Mouse (Mus musculus): ENCODE data around the gene Zcchc13. TPM values are rescaled to one million over a fixed set of nuclear protein-coding genes. Genes with fewer than 3 reads are reported as not detected.

The Zcchc13 gene
- polyA plus RNA-seq (2015; fragmentation: Nextera tagmentation; extraction: Ambion mirVana): not detected in 2 replicates

DNA sequence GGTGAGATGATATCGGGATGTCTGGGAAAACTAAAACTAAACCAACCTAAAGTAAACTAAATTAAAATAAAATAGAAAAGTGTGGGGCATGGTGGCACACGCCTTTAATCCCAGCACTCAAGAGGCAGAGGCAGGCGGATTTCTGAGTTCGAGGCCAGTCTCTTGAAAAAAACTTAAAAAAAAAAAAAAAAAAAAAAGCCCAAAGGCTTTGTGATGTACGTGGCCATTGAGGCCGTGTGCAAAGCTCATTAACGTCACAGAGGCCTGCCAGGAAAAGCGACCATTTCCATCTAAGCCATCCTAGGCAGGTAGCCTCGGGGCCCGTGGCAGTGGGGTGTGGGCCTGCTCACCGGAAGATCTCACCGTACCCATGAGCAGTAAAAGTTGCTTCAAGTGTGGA lies at the start of gene Zcchc13:
Gene Zcchc13 (plus strand): TSS at position 284 of the 400 bp plus-strand sequence.
- 84% methylated on average over 12 of the region's 12 CpGs for WGBS
- Histone ChIP-seq H3K27ac (no peak within 1 kb of the TSS), H3K9me3 (replicated peaks) (no peaks in the 10 kb centered on the region), H3K36me3 (no peaks in the 10 kb centered on the region), H3K4me1 (replicated peaks) (no peaks in the 10 kb centered on the region), H3K4me3 (no peak within 1 kb of the TSS), H3K4me2 (no peak within 1 kb of the TSS), H3K9ac (no peak within 1 kb of the TSS), H3K27me3 (peaks cover 12% of the 10 kb centered on the region)
- ATAC-seq (replicated peaks; ENCODE audit: insufficient number of reproducible peaks, insufficient read depth, low FRiP score, low read depth): no peak

GRCm38 (mm10) chrX:103584262-103584661 lies 46.1 kb upstream of the Zcchc13 start:
- H3K9ac ChIP-seq: no peak overlapping the region
- H3K4me1 ChIP-seq (replicated peaks): 0 out of 2 replicates have a peak, but pooled peaks cover 2% of the 10 kb centered on the region
- no peaks in the 10 kb centered on the region for H3K36me3 ChIP-seq
- no peaks in the 10 kb centered on the region for H3K9me3 ChIP-seq (replicated peaks)
- WGBS: 21% methylated on average over 1 of the region's 1 CpGs
- no peak overlapping the region for H3K4me2 ChIP-seq
- no peak overlapping the region for H3K27ac ChIP-seq
- ATAC-seq (replicated peaks; ENCODE audit: insufficient number of reproducible peaks, insufficient read depth, low FRiP score, low read depth): no peak
- no peaks in the 10 kb centered on the region for H3K27me3 ChIP-seq
- H3K4me3 ChIP-seq: no peak overlapping the region

DNA sequence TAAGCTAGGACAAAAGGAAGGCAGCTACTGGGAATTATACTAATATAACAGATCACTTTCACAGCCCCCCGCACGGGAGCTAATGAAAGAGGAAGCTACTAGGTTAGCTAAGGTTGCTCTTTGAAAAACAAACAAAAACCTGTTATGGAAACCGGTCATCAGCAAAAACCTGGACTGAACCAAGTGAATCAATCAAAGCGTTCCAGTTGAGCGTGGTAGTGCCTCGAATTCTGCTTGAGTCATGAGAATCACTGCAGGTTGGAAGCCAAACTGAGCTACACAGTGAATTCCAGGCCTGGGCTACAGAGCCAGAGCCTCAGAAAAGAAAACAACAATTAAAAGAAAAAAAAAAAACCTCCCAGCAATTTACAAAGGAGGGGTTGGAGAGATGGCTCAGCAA lies 38.3 kb upstream of the Zcchc13 start:
- Histone ChIP-seq H3K36me3 (no peaks in the 10 kb centered on the region), H3K4me2 (no peak overlapping the region), H3K9me3 (replicated peaks) (no peaks in the 10 kb centered on the region), H3K27ac (no peak overlapping the region), H3K4me1 (replicated peaks) (no peaks in the 10 kb centered on the region), H3K27me3 (no peaks in the 10 kb centered on the region), H3K4me3 (no peak overlapping the region), H3K9ac (no peak overlapping the region)
- 77% methylated on average over 6 of the region's 6 CpGs for WGBS
- ATAC-seq (replicated peaks; ENCODE audit: insufficient number of reproducible peaks, insufficient read depth, low FRiP score, low read depth): no peak

DNA sequence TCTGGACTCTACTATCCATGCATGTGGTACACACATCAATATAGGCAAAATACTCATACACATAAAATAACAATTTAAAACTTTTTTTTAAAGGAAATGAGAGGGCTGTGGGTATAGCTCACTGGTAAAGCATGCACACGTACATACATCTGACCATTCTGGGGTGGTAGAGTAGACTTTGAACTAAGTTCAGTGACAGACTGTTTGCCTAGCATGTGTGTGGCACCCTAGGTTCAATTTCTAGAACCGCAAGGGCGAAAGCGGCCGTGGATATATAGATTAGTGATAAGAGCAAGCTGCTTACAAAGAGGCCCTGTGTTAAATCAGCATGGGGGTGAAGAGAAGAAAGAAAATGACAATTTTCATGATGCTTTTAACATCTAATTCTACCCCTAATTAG lies 27.8 kb upstream of the Zcchc13 start:
- Histone ChIP-seq H3K4me1 (replicated peaks) (no peaks in the 10 kb centered on the region), H3K27ac (no peak overlapping the region), H3K27me3 (no peaks in the 10 kb centered on the region), H3K4me2 (no peak overlapping the region), H3K4me3 (no peak overlapping the region), H3K36me3 (peaks cover 18% of the 10 kb centered on the region; the same call in 1 of the 2 replicates), H3K9me3 (replicated peaks) (no peaks in the 10 kb centered on the region), H3K9ac (no peak overlapping the region)
- ATAC-seq (replicated peaks; ENCODE audit: insufficient number of reproducible peaks, insufficient read depth, low FRiP score, low read depth): no peak
- WGBS: 89% methylated on average over 5 of the region's 5 CpGs

DNA sequence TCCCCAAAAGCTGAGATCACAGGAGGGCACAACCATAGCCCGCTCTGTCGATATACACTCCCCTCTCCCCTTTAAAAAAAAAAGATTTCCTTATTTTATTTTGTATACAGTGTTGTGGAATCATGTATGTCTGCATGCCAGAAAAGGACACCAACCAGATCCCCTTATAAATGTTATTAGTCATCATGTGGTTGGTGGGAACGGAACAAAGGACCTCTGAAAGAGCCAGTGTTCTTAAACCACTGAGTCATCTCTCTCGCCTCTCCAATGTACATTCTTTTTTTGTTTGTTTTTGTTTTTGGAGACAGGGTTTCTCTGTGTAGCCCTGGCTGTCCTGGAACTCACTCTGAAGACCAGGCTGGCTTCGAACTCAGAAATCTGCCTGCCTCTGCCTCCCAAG lies 26.2 kb upstream of the Zcchc13 start:
- WGBS: 90% methylated on average over 5 of the region's 5 CpGs
- no peak overlapping the region for H3K4me2 ChIP-seq

DNA sequence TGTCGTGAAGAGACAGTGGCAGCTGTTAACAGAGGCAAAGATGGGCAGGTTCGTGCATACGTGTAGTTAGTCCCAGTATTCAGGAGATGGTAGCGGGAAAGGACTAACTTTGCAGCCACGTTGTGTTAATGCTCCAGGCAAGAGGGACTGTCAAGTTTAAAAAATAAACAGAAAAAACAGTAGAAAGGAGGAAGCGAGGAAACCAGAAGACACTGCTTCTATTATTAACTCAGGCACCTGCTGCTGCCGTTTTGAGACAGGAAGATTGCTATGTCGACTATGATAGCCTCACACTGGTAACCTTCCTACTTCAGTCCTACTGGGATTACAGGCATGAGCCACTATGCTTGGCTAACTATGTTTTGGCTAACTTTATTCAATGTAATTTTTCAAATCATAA lies 24.9 kb upstream of the Zcchc13 start:
- WGBS: 71% methylated on average over 8 of the region's 8 CpGs
- no peak overlapping the region for H3K9ac ChIP-seq

More for the DNA sequence above, 26.2 kb upstream of the Zcchc13 start:
- Histone ChIP-seq H3K4me3 (no peak overlapping the region), H3K27ac (no peak overlapping the region), H3K9me3 (replicated peaks) (no peaks in the 10 kb centered on the region), H3K36me3 (peaks cover 18% of the 10 kb centered on the region; the same call in 1 of the 2 replicates), H3K9ac (no peak overlapping the region), H3K4me1 (replicated peaks) (no peaks in the 10 kb centered on the region), H3K27me3 (no peaks in the 10 kb centered on the region)
- no peak for ATAC-seq (replicated peaks; ENCODE audit: insufficient number of reproducible peaks, insufficient read depth, low FRiP score, low read depth)

GRCm38 (mm10) chrX:103610401-103610800 lies 20.0 kb upstream of the Zcchc13 start:
- ATAC-seq (replicated peaks; ENCODE audit: insufficient number of reproducible peaks, insufficient read depth, low FRiP score, low read depth): no peak
- Histone ChIP-seq H3K4me2 (no peak overlapping the region), H3K27ac (no peak overlapping the region), H3K27me3 (no peaks in the 10 kb centered on the region), H3K4me1 (replicated peaks) (no peaks in the 10 kb centered on the region), H3K36me3 (peaks cover 17% of the 10 kb centered on the region; the same call in 1 of the 2 replicates), H3K4me3 (no peak overlapping the region), H3K9ac (no peak overlapping the region), H3K9me3 (replicated peaks) (no peaks in the 10 kb centered on the region)
- WGBS: 95% methylated on average over 5 of the region's 5 CpGs

More for the DNA sequence above, 24.9 kb upstream of the Zcchc13 start:
- Histone ChIP-seq H3K36me3 (peaks cover 18% of the 10 kb centered on the region; the same call in 1 of the 2 replicates), H3K4me1 (replicated peaks) (no peaks in the 10 kb centered on the region), H3K4me2 (no peak overlapping the region), H3K9me3 (replicated peaks) (no peaks in the 10 kb centered on the region), H3K27ac (no peak overlapping the region), H3K4me3 (no peak overlapping the region), H3K27me3 (no peaks in the 10 kb centered on the region)
- ATAC-seq (replicated peaks; ENCODE audit: insufficient number of reproducible peaks, insufficient read depth, low FRiP score, low read depth): no peak

GRCm38 (mm10) chrX:103611462-103611861 lies 18.9 kb upstream of the Zcchc13 start:
- Histone ChIP-seq H3K9me3 (replicated peaks) (no peaks in the 10 kb centered on the region), H3K27ac (no peak overlapping the region), H3K27me3 (no peaks in the 10 kb centered on the region), H3K4me1 (replicated peaks) (no peaks in the 10 kb centered on the region), H3K4me2 (no peak overlapping the region), H3K4me3 (no peak overlapping the region), H3K36me3 (peaks cover 10% of the 10 kb centered on the region; the same call in 1 of the 2 replicates), H3K9ac (no peak overlapping the region)
- no peak for ATAC-seq (replicated peaks; ENCODE audit: insufficient number of reproducible peaks, insufficient read depth, low FRiP score, low read depth)
- 88% methylated on average over 2 of the region's 2 CpGs for WGBS

- no peaks in the 10 kb centered on the region for H3K9me3 ChIP-seq (replicated peaks)
- H3K9ac ChIP-seq: no peak overlapping the region
- no peak for ATAC-seq (replicated peaks; ENCODE audit: insufficient number of reproducible peaks, insufficient read depth, low FRiP score, low read depth)
- no peak overlapping the region for H3K27ac ChIP-seq
- peaks cover 6% of the 10 kb centered on the region; the same call in 1 of the 2 replicates for H3K36me3 ChIP-seq
- 95% methylated on average over 24 of the region's 24 CpGs for WGBS
- H3K4me1 ChIP-seq (replicated peaks): no peaks in the 10 kb centered on the region; the same call in 1 of the 2 replicates
- no peak overlapping the region for H3K4me3 ChIP-seq
- H3K4me2 ChIP-seq: no peak overlapping the region
- no peaks in the 10 kb centered on the region for H3K27me3 ChIP-seq
These were observed 15.6 kb upstream of the Zcchc13 start for GRCm38 (mm10) chrX:103614700-103615233.

DNA sequence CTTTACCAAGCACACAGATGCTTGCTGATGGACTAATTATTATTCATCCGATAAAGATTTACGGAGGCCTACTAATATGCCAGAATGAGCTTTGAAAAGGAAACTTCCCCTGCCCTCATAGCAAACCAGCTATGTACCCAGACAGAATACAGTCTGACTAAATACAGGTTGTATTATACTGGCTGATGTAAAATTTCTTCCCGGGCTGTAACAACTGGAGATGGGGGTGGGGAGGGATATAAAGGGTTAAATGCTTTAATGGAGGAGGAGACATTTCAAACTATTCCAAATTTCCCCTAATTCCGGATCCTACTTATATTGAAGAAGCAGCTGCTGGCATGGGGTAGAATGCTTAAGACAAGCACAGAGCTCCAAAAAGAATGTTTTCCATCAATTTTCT lies 14.9 kb upstream of the Zcchc13 start:
- no peaks in the 10 kb centered on the region; the same call in 1 of the 2 replicates for H3K4me1 ChIP-seq (replicated peaks)
- WGBS: 79% methylated on average over 4 of the region's 4 CpGs
- peak overlapping the region; percentile 67 for H3K4me2 ChIP-seq
- H3K27ac ChIP-seq: no peak overlapping the region
- peak overlapping the region; percentile 56 for H3K4me3 ChIP-seq
- H3K36me3 ChIP-seq: peaks cover 6% of the 10 kb centered on the region; the same call in 1 of the 2 replicates
- no peaks in the 10 kb centered on the region for H3K9me3 ChIP-seq (replicated peaks)
- H3K9ac ChIP-seq: no peak overlapping the region
- ATAC-seq (replicated peaks; ENCODE audit: insufficient number of reproducible peaks, insufficient read depth, low FRiP score, low read depth): no peak
- H3K27me3 ChIP-seq: no peaks in the 10 kb centered on the region

DNA sequence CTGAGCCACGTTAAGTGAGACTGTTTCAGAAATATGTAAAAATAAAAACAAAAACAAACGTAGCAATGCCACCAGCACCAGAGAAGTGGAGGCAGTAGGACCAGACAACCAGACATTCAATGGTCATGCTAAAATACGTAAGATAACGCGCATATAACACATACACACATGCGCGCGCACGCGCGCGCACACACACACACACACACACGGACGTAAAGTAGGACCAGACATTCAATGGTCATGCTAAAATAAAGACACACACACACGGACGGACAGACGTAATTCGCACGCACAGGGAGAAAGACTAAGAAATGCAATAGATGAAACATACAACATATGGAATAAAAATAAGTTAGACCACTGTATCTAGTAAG lies 14.2 kb upstream of the Zcchc13 start:
- Histone ChIP-seq H3K4me3 (peak overlapping the region; percentile 56), H3K27me3 (no peaks in the 10 kb centered on the region), H3K36me3 (peaks cover 6% of the 10 kb centered on the region; the same call in 1 of the 2 replicates), H3K9ac (peak overlapping the region; percentile 65), H3K4me2 (peak overlapping the region; percentile 67), H3K27ac (peak overlapping the region; percentile 95), H3K9me3 (replicated peaks) (no peaks in the 10 kb centered on the region), H3K4me1 (replicated peaks) (no peaks in the 10 kb centered on the region; the same call in 1 of the 2 replicates)
- no peak for ATAC-seq (replicated peaks; ENCODE audit: insufficient number of reproducible peaks, insufficient read depth, low FRiP score, low read depth)
- 32% methylated on average over 19 of the region's 19 CpGs for WGBS

Measured in heart, embryonic 15.5 days (tissue).